Mouse (Mus musculus) CD8-positive naive resting alpha-beta T cell, adult 57 days (primary cell): ENCODE results near the gene Twf2. TPM values are rescaled to one million over a fixed set of nuclear protein-coding genes. Genes with fewer than 3 reads are reported as not detected.

ENCODE experiments used
- total RNA-seq: library from RNA; stranded (reverse); gene quantifications from one replicate; pipeline ENCODE4 v1.2.4, GENCODE M21; 2023

Twf2 gene
- total RNA-seq: 121 TPM

DNA sequence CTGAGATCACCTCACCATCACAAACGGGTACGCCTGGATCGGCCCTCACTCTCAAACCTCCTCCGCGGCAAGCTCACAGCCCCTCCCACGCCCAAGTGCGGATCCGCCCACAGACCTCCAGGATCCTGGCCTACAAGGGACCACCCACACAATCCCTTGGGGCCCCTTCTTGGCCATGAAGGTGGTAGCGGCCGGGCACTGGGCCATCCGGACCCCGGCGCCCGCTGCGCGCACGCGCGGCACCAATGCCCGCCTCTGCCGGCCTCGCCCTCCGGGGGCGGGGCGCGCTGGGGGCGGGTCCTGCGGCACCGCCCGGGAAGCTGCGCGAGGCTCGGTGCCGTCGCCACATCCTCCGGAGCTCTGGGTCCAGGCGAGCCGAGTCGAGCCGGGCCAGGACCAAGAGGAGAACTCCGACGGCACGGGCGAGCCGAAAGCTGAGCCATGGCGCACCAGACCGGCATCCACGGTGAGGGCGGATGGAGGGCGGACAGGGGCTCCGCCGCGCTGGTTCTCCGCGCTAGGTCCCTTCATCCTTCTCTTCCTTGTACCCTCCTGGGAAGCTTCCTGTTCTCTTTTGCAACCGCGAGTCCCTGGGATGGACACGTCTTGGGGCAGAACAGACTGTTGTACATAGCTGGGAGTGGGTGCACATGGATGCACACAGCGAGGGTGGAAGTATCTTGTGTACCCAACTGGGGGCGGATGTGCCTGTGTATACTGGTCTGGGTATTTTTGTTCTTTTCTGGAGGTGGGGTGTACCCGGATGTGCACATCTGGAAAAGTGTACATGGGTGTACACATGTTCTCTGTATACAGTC lies at the start of gene Twf2:
TSS of gene Twf2 (plus strand) at position 290 of the 818 bp plus-strand sequence.

DNA sequence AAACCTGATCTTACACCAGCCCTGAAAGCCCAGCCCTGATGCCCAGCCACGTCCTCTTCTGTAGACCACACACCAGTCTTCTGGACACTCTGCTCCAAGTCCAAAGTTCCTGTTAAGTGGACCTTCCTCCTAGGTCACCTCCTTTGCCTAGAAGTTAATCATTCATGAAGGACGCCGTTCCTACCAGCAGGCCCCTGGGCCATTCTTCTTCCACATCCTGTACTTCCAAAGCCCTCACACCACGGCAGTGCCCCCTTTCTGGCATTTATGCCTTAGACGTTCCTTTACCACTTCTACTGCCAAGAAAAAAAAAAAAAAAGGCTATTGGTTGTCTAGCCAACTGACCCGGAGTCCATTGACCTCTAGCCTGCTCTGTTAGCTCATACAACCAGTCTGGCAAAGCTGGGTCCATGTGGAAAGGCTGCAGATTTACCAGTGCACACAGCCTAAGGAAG lies 44.8 kb upstream of the Twf2 start, which contains the start of gene Glyctk:
TSS of gene Glyctk (minus strand) at position 102 of the 455 bp plus-strand sequence.

DNA sequence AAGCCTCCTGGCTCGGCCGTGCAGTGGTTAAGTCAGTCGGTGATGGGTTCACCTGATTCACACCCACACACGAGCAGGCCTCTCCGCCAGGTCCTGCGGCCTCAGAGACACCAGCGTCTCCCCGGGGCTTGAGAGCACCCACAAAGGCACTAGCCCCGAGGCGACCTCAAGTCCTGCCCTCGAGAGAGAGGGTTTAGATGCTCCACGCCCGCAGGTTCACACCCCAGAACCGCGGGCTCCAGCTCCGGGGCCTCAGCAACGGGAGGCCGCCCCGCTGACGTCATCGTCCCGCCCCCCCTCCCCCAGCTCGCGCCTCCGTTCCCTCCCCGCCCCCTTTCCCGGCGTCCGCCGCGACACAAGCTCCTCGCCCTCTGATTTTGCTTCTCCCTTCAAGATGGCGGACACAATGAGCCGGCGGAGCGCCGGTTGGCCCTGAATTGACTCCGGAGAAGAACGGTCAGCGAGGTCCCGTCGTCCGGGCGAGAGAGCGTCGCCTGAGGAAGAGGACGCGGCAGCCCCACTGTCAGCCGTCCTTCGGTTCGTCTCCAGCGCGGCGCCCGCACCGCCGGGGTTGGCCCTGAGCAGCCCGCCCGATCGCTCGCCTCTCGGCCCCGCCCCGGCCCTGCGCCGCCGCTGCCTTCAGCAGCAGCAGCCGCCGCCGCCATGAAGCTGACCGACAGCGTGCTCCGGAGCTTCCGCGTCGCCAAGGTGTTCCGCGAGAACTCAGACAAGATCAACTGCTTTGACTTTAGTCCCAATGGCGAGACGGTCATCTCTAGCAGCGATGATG lies 32.2 kb upstream of the Twf2 start, which contains the start of gene Wdr82:
TSS of gene Wdr82 (plus strand) at position 373 of the 790 bp plus-strand sequence.

DNA sequence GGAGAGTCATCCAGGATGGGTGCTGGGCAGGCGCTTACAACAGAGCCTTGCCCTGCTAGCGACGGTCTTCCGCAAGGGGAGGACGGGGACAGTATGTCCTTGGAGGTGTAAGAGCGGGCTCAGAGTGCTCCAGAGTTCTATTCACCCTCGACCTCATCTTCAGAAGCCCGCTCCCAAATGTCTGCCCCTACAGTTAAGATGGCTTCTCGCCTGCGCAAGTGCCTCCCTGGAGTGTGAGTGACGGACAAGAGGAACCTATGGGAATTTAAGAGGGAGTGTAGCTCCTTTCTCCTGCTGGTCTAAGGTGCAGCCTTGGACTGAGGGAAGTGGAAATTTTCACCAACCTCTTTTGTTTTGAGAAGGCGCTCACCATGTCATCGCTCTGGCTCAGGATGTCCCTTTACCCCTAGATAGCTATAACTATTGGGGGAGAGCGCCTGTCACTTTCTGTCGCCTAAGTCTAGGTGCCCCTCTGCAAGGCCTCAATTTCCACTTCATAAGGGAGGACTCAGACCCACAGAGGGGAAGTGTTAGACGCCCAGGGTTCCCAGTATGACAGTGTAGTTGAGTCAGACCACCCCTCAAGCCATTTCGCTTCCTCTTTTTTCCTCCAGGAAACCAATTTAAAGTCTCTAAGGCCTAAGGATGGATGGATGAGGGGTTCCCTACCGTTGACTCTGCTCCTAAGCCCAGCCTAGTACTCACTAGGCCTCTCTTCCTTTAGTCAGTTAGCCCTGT lies 3.2 kb upstream of the Twf2 start, which contains the start of gene Ppm1m:
TSS of gene Ppm1m (minus strand) at position 212 of the 738 bp plus-strand sequence.

DNA sequence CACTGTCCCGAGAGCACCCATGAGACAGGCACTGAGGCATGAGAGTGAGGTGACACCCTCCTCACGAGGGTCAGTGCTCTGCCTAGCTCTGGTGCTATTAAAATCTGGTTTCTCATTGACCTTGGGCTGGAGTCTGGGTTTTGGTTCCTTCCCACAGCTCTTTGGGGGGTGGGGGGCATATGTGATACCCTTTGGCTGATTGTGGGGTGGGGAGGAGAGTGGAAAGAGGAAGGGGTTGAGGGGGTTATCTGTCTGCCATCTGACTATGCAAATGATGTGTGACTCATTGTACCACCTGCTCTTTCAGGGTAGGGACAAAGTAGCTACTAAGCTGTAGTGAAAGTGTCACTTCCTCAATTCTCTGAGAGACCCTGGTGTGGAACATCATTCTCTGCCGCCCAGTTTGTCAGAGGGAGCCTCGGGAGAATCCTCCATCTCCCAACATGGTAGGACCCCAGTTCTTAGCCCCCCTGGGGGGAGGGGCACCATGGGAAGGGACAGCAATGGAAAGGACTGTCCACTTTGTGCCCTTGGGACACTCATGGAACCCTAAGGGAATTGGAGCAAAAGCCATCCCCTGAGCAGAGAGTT lies 19.4 kb downstream of the Twf2 start, which contains the start of gene Tlr9:
TSS of gene Tlr9 (plus strand) at position 338 of the 591 bp plus-strand sequence.

Other genes with a start within 250 kb of the Twf2 start
- gene Col6a5, start 242.5 kb upstream of the Twf2 start, total RNA-seq: not detected
- gene Col6a4, start 106.3 kb upstream of the Twf2 start, total RNA-seq: not detected
- 6.5 TPM for gene Glyctk, start 45.0 kb upstream of the Twf2 start, total RNA-seq
- 122 TPM for gene Wdr82, start 32.2 kb upstream of the Twf2 start, total RNA-seq
- gene Ppm1m, start 3.4 kb upstream of the Twf2 start, total RNA-seq: 40.6 TPM
- gene Tlr9, start 19.5 kb downstream of the Twf2 start, total RNA-seq: 11.5 TPM
- 44.3 TPM for gene Alas1, start 45.5 kb downstream of the Twf2 start, total RNA-seq
- gene Poc1a, start 78.0 kb downstream of the Twf2 start, total RNA-seq: 3.0 TPM
- gene Dusp7, start 165.5 kb downstream of the Twf2 start, total RNA-seq: 28.0 TPM
- gene Rpl29, start 226.3 kb downstream of the Twf2 start, total RNA-seq: 867 TPM
- gene Acy1, start 235.2 kb downstream of the Twf2 start, total RNA-seq: 12.5 TPM
- gene Abhd14b, start 244.4 kb downstream of the Twf2 start, total RNA-seq: 2.5 TPM
- gene Abhd14a, start 244.6 kb downstream of the Twf2 start, total RNA-seq: 12.2 TPM